Mouse (Mus musculus) retina, postnatal 7 days (tissue): ENCODE measurements around the gene Myt1l.

Experiments
- DNase-seq: peaks from one replicate; pipeline ENCODE4 v3.0.0-alpha.2; 2012; ENCODE audit warnings: low read depth, low spot score

The Myt1l gene

DNA sequence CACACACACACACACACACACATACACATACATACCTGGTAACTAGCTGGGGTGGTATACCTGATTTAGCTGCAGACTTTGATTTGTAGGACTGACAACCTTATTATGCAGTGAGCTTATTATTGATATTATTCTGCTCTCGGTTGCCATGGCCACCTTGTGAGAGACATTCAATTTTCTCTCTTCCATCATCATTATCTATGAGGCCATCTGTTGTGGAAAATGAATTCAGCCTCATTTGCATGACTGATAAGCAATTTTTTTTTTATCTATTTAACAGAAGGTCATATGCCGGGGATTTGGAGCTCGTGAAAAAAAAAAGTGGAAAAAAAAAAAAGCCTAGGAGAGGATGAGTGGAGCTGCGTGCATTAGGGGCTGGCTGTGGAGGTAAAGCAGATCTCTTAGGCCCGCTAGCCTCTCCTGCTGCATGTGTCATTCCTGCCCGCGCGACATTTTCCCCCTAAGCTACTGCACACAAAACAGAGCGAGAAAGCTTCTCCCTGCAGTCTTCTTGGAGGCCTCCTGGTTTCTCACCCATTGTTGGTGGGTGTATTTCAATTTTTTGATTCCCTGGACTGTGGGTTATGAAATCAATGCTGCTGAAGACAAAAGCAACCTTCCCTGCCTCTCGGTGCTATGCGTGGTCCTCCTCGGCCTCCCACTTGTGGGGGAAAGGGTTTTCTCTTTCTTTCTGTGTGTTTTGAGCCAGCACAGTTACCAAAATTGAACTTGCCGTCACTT, at the start of gene Myt1l:
Gene Myt1l, plus strand, starts transcription at position 354 of the 741 bp plus-strand sequence.
- DNase-seq = no peak

DNA sequence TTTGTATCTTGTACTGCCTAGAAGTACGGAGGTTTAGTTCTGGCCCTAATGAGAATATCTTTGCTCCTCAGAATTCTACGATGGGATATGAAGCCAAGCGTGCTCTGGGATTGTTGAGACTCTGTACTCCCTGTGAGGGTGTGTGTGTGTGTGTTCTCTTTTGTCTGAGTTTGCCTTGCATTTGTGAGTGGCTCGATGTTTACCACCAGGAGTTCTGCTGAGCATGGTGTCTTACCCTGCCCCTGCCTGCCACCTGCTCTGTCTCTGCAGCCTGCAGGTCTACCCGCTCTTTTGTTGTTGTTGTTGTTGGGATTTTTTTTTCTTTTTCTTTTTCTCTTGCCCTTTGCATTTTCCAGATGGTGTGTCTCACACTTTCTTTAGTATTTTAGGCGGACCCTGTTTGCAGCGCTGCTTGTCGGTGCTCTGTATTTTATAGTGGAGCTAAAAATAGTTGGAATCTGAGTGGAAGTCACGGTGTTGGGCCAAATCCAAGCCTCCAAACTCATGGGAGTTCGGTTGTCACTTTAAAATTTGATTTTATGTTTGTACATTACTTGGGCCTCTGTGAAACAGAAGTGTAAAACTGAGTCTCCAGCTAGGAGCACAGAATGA, 41.7 kb upstream of the Myt1l start:
- no peak for DNase-seq

DNA sequence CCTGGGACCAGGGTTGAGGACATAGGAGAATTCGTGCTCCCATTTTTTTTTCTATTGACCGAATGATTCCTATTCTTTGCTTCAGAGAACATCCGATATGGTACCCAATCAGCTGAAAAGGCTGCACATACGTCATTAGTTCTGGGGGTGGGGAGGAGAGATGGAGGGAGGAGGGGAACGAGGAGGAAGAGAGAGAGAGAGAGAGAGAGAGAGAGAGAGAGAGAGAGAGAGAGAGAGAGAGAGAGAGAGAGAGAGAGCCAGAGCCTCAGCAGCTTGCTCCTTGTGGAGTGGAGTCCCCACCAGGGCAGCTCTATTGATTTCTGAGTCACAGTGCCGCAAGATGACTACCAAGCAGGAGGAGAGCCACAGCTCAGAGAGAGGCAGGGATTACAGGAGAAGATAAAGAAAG, 1.9 kb upstream of the Myt1l start:
- DNase-seq = no peak

DNA sequence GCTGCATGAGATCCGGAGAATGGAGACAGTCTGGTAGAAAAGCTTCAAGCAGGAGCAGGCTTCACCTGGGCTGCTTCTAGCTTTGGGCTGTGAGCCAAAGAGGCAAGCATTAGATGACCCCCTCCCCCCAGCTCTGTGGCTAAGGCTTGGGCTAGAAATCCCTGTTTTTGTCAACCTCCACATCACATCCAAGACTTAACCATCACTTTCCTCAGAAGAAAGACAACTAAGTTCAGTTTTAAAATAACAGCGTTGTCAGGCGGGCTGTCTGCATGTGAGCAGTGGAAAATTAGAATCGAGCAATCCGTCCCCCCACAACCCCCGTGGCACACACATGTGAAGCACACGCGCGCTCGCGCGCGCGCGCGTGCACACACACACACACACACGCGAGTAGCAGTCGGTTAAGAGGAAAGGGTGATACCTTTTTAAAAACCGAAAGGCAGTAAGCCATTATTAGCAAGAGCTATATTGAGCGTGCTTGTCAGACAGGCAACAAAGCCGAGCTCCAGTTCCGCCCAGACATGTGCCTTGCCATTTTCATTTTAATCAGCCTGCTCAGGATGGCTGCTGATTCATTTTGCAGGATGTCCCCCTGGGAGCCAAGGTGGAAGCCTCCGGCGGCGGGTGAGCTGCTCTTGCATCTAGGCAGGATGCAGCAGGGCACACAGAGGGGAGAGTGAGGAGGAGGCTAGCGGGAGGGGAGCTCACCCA, 979 bp upstream of the Myt1l start:
- DNase-seq = no peak

DNA sequence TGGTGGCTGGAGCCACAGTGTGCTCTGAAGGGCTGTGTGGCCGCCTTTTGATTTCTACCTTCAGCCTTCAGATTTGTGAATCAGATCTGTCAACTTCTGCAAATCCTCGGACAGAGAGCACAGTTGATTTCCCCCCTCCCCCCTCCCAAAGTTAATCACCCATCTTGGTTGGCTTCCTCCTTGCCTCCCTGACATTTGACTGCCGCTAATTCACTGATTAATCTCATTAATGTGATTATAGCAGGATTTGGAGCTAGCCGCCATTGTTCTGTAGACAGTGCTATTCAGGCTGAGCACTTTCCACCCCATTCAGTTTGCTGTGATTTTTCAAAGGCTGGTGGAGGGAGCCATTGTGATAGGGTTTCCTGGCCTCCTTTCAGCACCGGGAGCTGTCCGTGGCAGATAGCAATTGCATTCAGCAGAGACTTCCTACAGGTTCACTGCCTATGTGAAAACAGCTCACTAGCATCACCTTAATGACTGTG, 2.1 kb downstream of the Myt1l start:
- DNase-seq = no peak

DNA sequence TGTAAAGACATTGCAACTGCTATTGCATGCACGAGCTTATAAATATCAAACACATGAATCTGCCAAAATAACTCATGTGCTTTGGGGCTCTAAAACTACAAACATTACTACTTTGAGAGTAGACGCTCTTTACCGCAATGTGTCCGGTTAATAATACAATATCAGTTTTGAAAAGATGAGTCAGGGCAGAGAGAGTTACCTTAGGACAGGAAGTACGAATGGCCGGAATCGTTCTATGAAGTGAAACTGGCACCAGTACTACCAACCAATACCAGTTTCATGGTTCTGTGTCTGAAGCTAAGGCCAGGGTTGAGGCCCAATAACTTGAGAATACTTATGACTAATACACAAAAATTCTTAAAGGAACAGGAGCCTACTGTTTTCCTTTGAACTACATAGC, 2.6 kb downstream of the Myt1l start:
- no peak for DNase-seq

DNA sequence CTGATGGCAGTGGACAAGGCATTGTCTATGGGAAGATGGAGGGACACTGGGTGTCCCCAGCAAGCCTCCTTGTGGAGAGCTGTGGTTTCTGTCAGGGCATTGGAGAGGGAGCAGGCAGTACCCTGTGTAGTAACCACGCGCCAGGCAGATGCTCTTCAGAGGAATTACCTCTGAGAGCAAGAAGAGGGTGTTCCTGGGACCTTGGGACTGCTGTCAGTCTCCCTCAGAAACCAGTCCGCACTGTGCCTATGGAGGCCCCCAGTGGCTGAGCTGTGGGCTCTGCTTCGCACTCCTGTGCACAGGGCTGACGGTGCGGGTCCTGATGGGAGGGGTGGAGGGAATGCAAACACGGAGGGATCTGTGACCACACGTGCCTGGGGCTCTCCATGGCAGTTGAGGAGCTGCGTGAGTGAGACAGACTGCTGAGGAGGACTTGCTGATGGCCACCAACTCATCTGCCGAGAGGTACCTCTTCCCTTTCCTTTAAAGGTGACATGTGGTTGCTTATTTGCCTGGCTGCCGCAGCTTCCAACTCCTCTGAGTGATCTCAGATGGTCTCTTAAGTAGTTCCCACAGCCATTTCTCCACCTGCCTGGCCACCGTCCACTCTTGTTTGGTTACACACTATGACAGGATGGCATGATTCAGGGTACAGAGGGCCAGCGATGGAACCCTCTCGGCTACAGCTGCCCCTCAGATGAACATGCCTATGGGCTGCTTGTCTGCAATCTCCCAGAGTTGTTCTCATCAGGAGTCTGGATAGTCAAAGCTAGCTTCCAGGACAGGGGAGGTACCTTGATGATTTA, 5.1 kb downstream of the Myt1l start:
- no peak for DNase-seq

DNA sequence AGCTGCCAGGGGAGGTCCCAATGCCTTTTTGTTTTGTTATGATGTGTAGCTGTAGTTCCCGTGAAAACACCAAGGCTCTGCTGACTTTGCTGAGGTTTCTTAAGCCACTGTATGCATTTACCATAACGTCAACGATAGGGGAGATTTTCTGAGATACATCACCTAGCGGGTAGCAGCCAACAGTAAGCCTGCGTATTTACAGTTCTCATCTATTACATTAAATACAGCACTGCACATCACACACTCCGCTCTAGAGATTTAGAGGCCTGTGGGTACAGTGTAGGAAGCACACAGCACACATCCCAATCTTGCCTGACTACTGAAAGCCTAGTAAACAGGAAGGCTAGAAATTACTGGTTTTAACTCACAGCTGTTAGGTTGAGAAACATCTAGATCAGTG, 6.1 kb downstream of the Myt1l start:
- no peak for DNase-seq

DNA sequence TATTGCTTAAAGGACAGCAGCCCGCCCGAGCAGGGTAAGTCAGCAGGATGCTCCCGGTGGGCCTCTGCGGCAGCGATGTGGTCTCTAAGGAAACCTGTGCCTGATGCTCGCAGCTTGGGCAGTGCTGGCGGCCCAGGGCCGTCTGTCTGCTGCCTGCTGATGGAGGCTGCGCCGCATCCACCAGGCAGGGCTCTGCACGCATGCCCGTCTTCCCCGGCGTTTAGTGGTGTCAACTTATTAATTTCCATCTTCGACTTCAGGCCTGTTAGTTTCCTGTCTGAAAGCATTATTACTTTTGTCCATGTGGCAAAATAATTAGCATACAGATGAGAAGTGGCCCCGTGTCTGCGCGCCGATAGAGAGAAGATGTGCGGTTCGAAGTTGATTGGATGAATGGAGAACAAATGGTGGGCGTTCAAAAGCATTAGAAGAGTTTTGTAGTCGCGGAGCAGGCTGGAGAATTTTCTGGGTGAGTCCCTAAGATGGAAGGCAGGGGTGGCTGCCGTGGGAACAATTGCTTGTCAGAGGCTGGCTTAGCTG, 6.6 kb downstream of the Myt1l start:
- no peak for DNase-seq

DNA sequence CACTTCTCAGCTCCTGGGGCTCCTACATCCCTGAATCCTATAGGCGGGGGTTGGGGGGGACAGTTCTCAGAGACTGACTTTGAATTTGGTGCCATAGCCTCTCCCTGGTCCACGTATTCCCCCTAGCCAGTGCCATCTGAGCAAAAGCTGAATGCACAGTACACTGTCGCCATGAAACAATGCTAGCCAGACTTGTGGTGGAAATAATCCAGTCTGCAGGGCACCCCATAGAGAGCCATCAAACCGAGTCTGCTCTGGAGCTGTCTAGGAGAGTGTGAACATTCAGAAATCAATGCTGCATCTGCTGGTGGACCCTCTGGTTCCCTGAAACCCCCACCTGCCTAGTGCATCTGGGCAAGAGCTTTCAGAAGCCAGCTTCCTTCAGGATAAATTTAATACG, 9.7 kb downstream of the Myt1l start:
- DNase-seq = no peak

DNA sequence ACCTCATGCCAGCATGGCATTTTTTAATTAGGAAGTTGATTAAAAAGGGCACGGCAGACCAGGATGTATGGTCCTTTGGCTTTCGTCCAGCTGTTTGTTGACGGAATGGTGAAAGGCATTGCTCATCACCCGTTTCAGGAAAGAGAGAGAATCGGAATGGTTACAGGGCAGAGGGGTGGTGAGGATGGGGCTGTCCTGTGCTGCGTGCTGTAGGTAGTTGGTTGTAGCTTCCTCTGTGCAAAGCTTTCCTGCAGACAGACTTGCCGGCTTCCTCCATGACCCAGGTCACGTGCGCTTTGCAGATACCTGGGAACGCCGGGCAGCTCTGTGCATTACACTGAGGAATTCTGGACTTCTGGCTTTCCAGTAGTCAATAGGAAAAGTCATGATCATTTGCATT, 10.3 kb downstream of the Myt1l start:
- no peak for DNase-seq

DNA sequence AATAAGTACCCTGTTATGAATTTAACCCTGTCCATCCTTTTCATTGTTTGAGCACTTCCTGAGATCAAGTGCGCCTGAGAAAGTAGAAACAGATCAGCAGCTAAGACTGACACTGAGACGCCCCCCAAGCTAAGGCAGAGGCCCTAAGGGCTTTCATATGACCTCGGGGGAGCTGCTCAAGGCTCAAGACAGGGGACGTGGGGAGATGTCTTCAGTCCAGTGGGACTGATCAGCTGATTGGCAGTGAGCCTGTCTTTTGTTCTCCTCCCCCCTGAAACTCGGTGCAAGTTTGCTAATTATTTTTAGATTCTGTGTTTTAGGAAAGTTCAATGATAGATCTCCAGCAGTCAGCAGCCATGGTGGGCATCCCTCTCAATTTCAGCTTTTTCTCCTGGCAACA, 10.9 kb downstream of the Myt1l start:
- no peak for DNase-seq

DNA sequence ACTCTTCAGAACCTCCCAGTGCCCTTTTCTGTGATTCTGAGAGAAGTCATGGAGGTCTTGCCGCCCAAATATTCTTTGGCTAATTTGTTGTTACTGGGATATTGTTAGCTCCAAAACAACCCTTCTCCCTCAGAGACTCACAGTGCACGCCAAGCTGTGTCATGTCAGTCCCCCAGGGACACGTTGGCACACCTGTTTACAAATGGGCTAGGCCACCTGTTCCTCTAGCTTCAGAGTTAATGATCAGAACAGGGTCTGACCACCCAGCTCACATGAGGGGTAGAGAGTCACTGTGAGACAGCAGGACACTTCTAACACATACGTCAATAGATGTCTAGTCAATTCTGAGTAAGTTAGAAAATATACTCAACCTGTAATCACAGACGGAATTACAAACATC, 12.6 kb downstream of the Myt1l start:
- DNase-seq = no peak

DNA sequence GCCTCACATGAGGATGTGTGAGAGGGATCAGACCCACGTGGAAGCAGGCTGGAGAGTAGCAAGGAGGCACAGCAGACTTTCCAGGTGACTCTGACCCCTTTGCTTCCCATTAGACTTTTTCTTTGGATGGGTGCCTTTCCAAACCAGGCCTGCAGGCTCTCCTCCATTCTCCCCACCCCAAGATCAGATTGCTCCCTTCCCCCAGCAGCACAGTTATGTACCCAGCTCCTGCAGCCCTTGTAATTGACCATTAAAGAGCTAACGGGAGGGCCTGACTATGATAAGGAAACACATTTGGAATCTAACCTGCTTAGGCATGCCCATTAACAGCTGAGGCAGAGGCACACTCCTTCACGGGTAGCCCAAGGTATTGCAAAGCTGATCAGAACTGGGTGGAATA, 17.9 kb downstream of the Myt1l start:
- DNase-seq = no peak

DNA sequence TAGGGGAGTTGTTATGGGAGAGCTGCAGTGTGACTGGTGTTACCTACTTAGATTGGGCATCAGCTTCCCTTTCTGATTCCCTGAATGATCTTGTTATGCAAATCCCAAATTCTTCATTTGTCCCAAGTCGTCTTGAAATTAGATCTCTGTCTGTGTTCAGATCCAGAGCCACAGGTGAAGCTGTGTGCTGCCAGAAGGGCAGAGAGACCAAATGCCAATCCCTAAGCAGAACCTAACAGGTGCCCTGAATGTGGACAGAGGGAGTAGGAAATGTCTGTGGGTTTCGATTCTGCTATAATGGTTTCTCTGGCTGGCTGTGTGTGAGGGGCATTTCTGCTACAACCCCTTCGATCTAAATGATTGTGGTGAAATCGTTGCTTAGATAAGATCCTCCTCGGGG, 18.9 kb downstream of the Myt1l start:
- no peak for DNase-seq

DNA sequence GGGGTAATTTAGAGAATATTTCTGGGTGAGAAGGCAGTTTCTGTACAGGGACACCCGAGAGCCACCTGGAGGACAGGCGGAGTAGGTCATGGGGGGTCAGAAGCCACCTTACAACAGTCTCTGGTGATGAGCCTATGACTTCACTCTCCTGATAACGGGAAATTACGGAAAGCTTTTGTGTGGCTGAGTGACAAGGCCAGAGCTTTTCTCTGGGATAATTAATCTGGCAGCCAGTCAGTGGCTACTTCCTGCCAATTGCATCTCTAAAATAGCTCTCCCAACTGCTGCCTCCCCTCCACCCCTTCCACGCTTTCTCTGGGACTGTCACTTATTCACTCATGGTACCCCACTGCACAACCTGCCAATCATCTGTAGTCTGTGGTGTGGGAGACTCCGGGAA, 19.6 kb downstream of the Myt1l start:
- no peak for DNase-seq

DNA sequence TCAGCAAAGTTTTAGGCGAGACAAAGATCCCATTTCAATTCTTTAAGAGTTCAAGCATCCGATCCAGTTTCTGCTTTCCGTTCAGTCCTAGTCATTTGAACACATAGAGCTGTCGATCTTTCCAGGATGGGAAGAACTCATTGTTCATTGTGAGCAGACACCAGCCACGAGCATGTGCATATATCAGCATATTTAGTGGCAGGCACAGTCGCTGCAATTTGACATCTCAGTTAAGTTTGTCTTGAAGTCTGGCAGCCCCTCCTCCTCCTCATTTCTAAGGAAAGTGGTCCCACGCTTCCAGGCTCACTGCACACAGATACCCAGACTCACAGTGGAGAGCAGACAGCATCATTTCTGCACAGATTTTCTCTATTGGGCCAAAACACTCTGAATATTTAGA, 25.0 kb downstream of the Myt1l start:
- no peak for DNase-seq

DNA sequence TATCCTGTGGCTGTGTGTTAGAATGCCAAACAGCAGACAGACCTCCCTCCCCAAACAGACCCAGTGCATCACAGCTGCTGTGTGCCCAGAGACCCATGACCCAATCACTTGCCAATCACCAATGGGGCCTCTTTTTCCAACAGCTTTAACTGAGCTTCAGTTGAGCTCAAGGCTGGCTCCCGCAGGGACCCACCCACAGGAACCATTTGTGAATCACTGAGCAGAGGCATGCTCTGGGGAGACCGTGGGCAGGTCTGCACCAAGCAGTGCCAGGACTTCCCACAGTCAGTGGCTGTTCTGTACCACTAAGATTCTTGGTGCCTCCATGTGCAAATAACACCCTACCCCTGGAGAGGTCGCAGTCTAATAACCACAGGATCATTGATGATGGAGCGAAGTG, 27.5 kb downstream of the Myt1l start:
- no peak for DNase-seq

DNA sequence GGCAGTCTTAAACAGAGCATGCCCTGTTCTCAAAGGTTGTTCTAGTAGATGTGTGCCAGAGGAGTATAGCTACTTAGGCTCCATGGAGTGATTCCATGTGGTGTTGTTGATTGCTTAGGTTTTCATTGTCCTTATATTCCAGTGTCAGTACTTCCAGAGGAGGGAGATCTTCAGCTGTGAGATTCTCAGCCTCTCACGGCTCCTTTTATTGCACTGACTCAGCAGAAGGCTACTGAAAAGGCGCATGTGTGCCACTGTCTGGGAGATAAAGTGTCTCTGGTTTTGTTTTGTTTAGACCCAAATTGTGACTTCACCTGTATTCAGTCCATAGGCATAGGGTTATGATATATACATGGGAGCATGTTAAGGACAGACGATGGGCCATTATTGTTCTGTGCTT, 28.2 kb downstream of the Myt1l start:
- DNase-seq = no peak

DNA sequence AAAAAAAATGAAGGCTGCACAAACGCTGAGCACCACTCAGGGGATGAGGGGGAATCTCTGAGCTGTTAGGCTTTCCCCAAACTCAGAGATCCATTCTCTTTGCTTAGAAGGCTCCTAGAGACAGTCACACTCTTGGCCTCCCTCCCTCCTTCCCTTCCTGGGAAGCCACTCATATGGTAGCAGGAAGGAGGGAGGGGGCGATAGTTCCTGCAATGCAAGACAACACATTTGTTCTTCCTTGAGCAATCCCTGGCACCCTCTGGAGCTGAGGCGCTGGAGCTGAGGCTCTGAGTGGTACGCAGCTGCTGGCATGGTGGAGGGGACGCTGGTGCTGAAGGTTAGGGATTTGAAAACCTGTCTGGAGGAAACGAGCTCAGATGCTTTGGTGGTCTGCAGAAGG, 28.7 kb downstream of the Myt1l start:
- DNase-seq = no peak

DNA sequence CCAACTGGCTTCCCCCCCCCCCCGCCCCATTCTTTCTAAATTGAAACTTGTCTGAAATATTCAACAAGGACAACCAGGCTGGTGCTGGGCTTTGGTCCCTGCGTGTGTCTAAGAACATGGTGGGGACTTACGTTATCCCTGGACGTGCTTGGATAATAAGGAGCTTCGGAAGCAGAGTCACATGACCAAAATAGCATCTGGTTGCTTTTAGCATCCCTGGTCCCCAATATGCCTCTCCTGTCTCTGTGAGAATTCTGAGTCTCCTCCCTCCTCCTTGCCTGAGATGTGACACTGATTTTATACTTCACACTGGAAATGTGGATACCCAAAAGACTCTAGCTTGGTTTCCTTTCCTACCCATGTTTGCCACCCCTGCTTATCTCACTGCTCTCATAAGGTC, 31.6 kb downstream of the Myt1l start:
- DNase-seq = no peak

DNA sequence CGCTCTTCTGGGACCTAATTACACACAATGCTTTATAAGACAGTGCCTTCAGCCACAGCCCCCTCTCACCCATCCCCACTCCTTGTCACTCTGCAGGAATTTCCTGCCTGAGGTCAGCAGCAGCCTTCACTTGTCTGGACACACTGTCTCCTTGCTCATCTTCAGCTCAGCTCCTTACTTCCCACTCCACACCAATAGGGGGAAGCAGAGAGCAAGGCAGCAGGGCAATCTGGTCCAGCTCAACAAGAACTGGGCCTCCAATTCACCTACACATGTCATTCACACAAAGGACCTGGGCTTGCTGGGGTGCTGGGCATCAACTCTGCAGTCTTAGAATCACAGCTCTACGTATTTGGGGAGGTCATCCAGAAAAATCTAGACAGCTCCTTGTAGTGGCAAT, 33.0 kb downstream of the Myt1l start:
- DNase-seq = no peak
